Mouse (Mus musculus): ENCODE measurements around the gene Clca3a1. TPM values are rescaled to one million over a fixed set of nuclear protein-coding genes. Genes with fewer than 3 reads are reported as not detected.
"Not testable (repeated sequence)": the region's sequence is repeated elsewhere in the genome, so short reads cannot be mapped to it uniquely, and the experiment has no call there.

Gene Clca3a1
- polyA plus RNA-seq, 1 experiment from 2014 or later: 20.5 TPM

- H3K9me3 ChIP-seq (replicated peaks; ENCODE audit: control insufficient read depth, low read length); H3K9ac ChIP-seq (ENCODE audit: low read depth, low read length); H3K36me3 ChIP-seq (ENCODE audit: control insufficient read depth, insufficient read depth, low read length); H3K27me3 ChIP-seq (ENCODE audit: control insufficient read depth, insufficient read depth, low read length); H3K4me2 ChIP-seq; H3K4me3 ChIP-seq (ENCODE audit: low read depth, low read length); ATAC-seq (replicated peaks; ENCODE audit: insufficient number of reproducible peaks, low FRiP score, low TSS enrichment); H3K27ac ChIP-seq (ENCODE audit: low read depth, low read length); H3K4me1 ChIP-seq (ENCODE audit: control insufficient read depth, insufficient read depth, low read length): not testable (repeated sequence)
- 82% methylated on average over 8 of the region's 8 CpGs for WGBS (ENCODE audit: insufficient replicate concordance)
These were observed 4.7 kb downstream of the Clca3a1 start for GRCm38 (mm10) chr3:144756103-144756502.

GRCm38 (mm10) chr3:144753120-144753519 is 7.7 kb downstream of the Clca3a1 start:
- Histone ChIP-seq H3K4me1 (ENCODE audit: control insufficient read depth, insufficient read depth, low read length) (no peaks in the 10 kb centered on the region), H3K27ac (ENCODE audit: low read depth, low read length) (no peak overlapping the region), H3K27me3 (ENCODE audit: control insufficient read depth, insufficient read depth, low read length) (no peaks in the 10 kb centered on the region), H3K9me3 (replicated peaks; ENCODE audit: control insufficient read depth, low read length) (no peaks in the 10 kb centered on the region), H3K4me3 (ENCODE audit: low read depth, low read length) (no peak overlapping the region), H3K9ac (ENCODE audit: low read depth, low read length) (no peak overlapping the region), H3K4me2 (no peak overlapping the region), H3K36me3 (ENCODE audit: control insufficient read depth, insufficient read depth, low read length) (no peaks in the 10 kb centered on the region)
- WGBS (ENCODE audit: insufficient replicate concordance): 2% methylated on average over 2 of the region's 2 CpGs
- ATAC-seq (replicated peaks; ENCODE audit: insufficient number of reproducible peaks, low FRiP score, low TSS enrichment): no peak

- H3K27me3 ChIP-seq (ENCODE audit: control insufficient read depth, insufficient read depth, low read length); H3K36me3 ChIP-seq (ENCODE audit: control insufficient read depth, insufficient read depth, low read length); H3K4me2 ChIP-seq; H3K9ac ChIP-seq (ENCODE audit: low read depth, low read length); H3K27ac ChIP-seq (ENCODE audit: low read depth, low read length); H3K9me3 ChIP-seq (replicated peaks; ENCODE audit: control insufficient read depth, low read length); H3K4me1 ChIP-seq (ENCODE audit: control insufficient read depth, insufficient read depth, low read length); H3K4me3 ChIP-seq (ENCODE audit: low read depth, low read length); ATAC-seq (replicated peaks; ENCODE audit: insufficient number of reproducible peaks, low FRiP score, low TSS enrichment): not testable (repeated sequence)
- WGBS (ENCODE audit: insufficient replicate concordance): 46% methylated on average over 17 of the region's 21 CpGs
These were observed 11.5 kb downstream of the Clca3a1 start for GRCm38 (mm10) chr3:144749062-144749963.

GRCm38 (mm10) chr3:144747706-144748105 is 13.1 kb downstream of the Clca3a1 start:
- H3K4me3 ChIP-seq (ENCODE audit: low read depth, low read length); H3K27ac ChIP-seq (ENCODE audit: low read depth, low read length); ATAC-seq (replicated peaks; ENCODE audit: insufficient number of reproducible peaks, low FRiP score, low TSS enrichment); H3K9ac ChIP-seq (ENCODE audit: low read depth, low read length); H3K4me2 ChIP-seq; H3K9me3 ChIP-seq (replicated peaks; ENCODE audit: control insufficient read depth, low read length); H3K27me3 ChIP-seq (ENCODE audit: control insufficient read depth, insufficient read depth, low read length); H3K4me1 ChIP-seq (ENCODE audit: control insufficient read depth, insufficient read depth, low read length); H3K36me3 ChIP-seq (ENCODE audit: control insufficient read depth, insufficient read depth, low read length): not testable (repeated sequence)
- 43% methylated on average over 3 of the region's 3 CpGs for WGBS (ENCODE audit: insufficient replicate concordance)

- not testable (repeated sequence) for H3K27ac ChIP-seq (ENCODE audit: low read depth, low read length); H3K9ac ChIP-seq (ENCODE audit: low read depth, low read length); H3K4me3 ChIP-seq (ENCODE audit: low read depth, low read length); H3K4me1 ChIP-seq (ENCODE audit: control insufficient read depth, insufficient read depth, low read length); H3K4me2 ChIP-seq; H3K9me3 ChIP-seq (replicated peaks; ENCODE audit: control insufficient read depth, low read length); ATAC-seq (replicated peaks; ENCODE audit: insufficient number of reproducible peaks, low FRiP score, low TSS enrichment); H3K36me3 ChIP-seq (ENCODE audit: control insufficient read depth, insufficient read depth, low read length); H3K27me3 ChIP-seq (ENCODE audit: control insufficient read depth, insufficient read depth, low read length)
- 52% methylated on average over 24 of the region's 24 CpGs for WGBS (ENCODE audit: insufficient replicate concordance)
These were observed 22.4 kb downstream of the Clca3a1 start for GRCm38 (mm10) chr3:144738396-144738795.

GRCm38 (mm10) chr3:144736831-144737230 is 23.9 kb downstream of the Clca3a1 start:
- Histone ChIP-seq H3K4me2 (no peak overlapping the region), H3K27ac (ENCODE audit: low read depth, low read length) (no peak overlapping the region), H3K9ac (ENCODE audit: low read depth, low read length) (no peak overlapping the region), H3K9me3 (replicated peaks; ENCODE audit: control insufficient read depth, low read length) (no peaks in the 10 kb centered on the region), H3K4me1 (ENCODE audit: control insufficient read depth, insufficient read depth, low read length) (no peaks in the 10 kb centered on the region), H3K36me3 (ENCODE audit: control insufficient read depth, insufficient read depth, low read length) (no peaks in the 10 kb centered on the region), H3K4me3 (ENCODE audit: low read depth, low read length) (no peak overlapping the region), H3K27me3 (ENCODE audit: control insufficient read depth, insufficient read depth, low read length) (no peaks in the 10 kb centered on the region)
- no peak for ATAC-seq (replicated peaks; ENCODE audit: insufficient number of reproducible peaks, low FRiP score, low TSS enrichment)
- 18% methylated on average over 9 of the region's 9 CpGs for WGBS (ENCODE audit: insufficient replicate concordance)

GRCm38 (mm10) chr3:144723455-144723854 is 37.3 kb downstream of the Clca3a1 start:
- Histone ChIP-seq H3K27ac (ENCODE audit: low read depth, low read length) (no peak overlapping the region), H3K36me3 (ENCODE audit: control insufficient read depth, insufficient read depth, low read length) (no peaks in the 10 kb centered on the region), H3K9me3 (replicated peaks; ENCODE audit: control insufficient read depth, low read length) (no peaks in the 10 kb centered on the region), H3K9ac (ENCODE audit: low read depth, low read length) (no peak overlapping the region), H3K4me1 (ENCODE audit: control insufficient read depth, insufficient read depth, low read length) (peaks cover 8% of the 10 kb centered on the region), H3K27me3 (ENCODE audit: control insufficient read depth, insufficient read depth, low read length) (no peaks in the 10 kb centered on the region), H3K4me2 (no peak overlapping the region), H3K4me3 (ENCODE audit: low read depth, low read length) (no peak overlapping the region)
- WGBS (ENCODE audit: insufficient replicate concordance): 44% methylated on average over 4 of the region's 4 CpGs
- ATAC-seq (replicated peaks; ENCODE audit: insufficient number of reproducible peaks, low FRiP score, low TSS enrichment): no peak

- H3K4me1 ChIP-seq (ENCODE audit: control insufficient read depth, insufficient read depth, low read length): peaks cover 14% of the 10 kb centered on the region
- H3K9me3 ChIP-seq (replicated peaks; ENCODE audit: control insufficient read depth, low read length); H3K36me3 ChIP-seq (ENCODE audit: control insufficient read depth, insufficient read depth, low read length); ATAC-seq (replicated peaks; ENCODE audit: insufficient number of reproducible peaks, low FRiP score, low TSS enrichment); H3K27me3 ChIP-seq (ENCODE audit: control insufficient read depth, insufficient read depth, low read length); H3K4me2 ChIP-seq; H3K9ac ChIP-seq (ENCODE audit: low read depth, low read length); H3K27ac ChIP-seq (ENCODE audit: low read depth, low read length); H3K4me3 ChIP-seq (ENCODE audit: low read depth, low read length): not testable (repeated sequence)
- WGBS (ENCODE audit: insufficient replicate concordance): 83% methylated on average over 3 of the region's 3 CpGs
These were observed 38.2 kb downstream of the Clca3a1 start for GRCm38 (mm10) chr3:144722566-144722965.

GRCm38 (mm10) chr3:144721860-144722256 is 38.9 kb downstream of the Clca3a1 start:
- WGBS (ENCODE audit: insufficient replicate concordance): 65% methylated on average over 9 of the region's 9 CpGs
- Histone ChIP-seq H3K9ac (ENCODE audit: low read depth, low read length) (no peak overlapping the region), H3K4me3 (ENCODE audit: low read depth, low read length) (no peak overlapping the region), H3K27ac (ENCODE audit: low read depth, low read length) (peak overlapping the region; percentile 100), H3K9me3 (replicated peaks; ENCODE audit: control insufficient read depth, low read length) (no peaks in the 10 kb centered on the region), H3K27me3 (ENCODE audit: control insufficient read depth, insufficient read depth, low read length) (no peaks in the 10 kb centered on the region), H3K4me1 (ENCODE audit: control insufficient read depth, insufficient read depth, low read length) (peaks cover 14% of the 10 kb centered on the region), H3K4me2 (peak overlapping the region; percentile 22; the same call in 1 of the 2 replicates), H3K36me3 (ENCODE audit: control insufficient read depth, insufficient read depth, low read length) (no peaks in the 10 kb centered on the region)
- no peak for ATAC-seq (replicated peaks; ENCODE audit: insufficient number of reproducible peaks, low FRiP score, low TSS enrichment)

All from heart, embryonic 11.5 days (tissue).